Mouse (Mus musculus): ENCODE data around the gene Ak3. TPM values are rescaled to one million over a fixed set of nuclear protein-coding genes. Genes with fewer than 3 reads are reported as not detected.
A peak's percentile ranks its signal among the peaks of the same experiment; 100 is the strongest.

Ak3 gene
- total RNA-seq, 2 experiments from 2014 or later, result 146 to 153 TPM

DNA sequence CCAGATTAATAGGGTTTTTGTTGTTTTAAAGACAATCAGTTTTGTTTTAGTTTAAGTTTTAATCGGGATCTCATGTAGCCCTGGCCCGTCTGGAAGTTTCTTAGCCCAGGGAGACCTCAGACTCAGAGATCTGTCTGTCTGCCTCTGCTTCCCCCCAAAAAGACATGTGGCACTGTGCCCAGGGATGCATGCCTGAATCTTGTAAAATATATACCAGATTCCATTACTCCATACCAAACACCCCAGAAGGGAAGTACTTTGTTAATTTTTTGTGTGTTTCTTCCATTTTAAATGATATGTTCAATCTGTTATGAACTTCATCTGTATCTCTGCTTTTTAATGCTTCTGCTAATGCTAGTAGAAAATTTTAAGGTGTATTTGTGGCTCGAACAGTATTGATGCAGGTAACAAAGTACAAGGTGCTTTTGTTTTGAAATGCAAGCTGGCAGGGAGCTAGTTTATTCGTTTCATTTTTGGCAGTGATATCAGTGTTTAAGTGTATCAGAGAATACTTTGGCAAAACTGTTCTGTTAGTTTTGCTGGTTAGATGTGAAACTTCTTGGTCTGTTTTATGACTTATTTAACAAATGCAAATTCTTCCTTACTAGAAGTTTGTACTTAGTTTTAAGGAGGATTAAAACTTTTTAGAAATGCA is 49.7 kb downstream of the Ak3 start:
- no peak for DNase-seq (ENCODE audit: low spot score in 2 of 2)

DNA sequence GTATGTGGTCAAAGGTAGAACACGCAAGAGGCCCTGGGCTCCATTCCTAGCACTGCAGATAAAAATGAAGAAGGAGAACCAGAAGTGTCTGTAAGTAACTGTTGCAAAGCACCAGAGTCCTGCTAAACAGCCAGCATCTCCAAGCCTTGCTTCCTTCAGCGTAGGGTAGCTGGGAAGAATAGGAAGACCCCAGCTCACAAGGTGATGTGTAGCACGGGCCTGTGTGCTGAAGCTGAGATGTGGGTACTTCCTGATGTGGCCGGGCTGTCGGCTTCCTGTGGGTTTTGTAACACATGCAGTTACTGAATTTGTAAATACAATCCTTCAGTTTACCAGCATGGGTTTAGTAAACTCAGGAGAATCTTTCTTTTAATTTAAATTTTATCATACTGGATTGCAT is 52.4 kb downstream of the Ak3 start:
- DNase-seq (ENCODE audit: low spot score in 2 of 2), result no peak

GRCm38 (mm10) chr19:28994870-28995269 is 52.9 kb downstream of the Ak3 start:
- DNase-seq (ENCODE audit: low spot score in 2 of 2), result no peak

GRCm38 (mm10) chr19:28991391-28991790 is 56.4 kb downstream of the Ak3 start:
- no peak for DNase-seq (ENCODE audit: low spot score in 2 of 2)

DNA sequence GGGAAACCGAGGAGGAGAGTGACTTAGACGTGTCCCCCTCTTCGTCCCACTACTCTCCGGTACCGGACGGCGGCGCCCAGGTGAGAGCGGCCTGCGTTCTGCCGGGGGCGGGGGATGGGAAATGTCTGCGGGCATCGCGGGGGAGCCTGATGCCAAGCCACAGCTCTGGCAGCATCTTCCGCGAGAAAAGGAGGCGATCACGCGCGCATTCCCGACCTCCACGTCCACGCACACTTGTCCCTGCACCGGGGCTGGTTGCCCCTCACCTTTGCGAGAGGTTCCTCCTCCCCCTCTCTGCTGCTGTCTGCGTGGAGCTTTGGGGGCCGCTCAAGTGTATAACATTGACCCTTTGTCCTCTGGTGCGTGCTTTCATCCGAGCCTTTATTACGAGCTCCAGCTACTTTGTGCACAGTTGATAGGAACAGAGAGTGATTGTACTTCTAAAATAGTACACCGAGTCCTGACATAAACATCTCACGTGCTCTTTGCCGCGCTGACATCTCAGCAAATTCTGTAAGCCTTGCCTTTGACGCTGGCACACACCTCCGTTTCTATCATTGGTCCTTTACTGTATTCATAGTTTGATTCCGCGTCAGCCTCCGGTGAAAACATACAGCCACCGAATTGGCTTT is 57.1 kb downstream of the Ak3 start:
- no peak for DNase-seq (ENCODE audit: low spot score in 2 of 2)

- DNase-seq (ENCODE audit: low spot score in 2 of 2), result peak; percentile 96 to 97
These were observed 57.6 kb downstream of the Ak3 start, which contains the start of gene Cdc37l1 for GRCm38 (mm10) chr19:28990194-28990589. Cdc37l1 (plus strand) TSS chr19:28990352.

- DNase-seq (ENCODE audit: low spot score in 2 of 2), result no peak
These were observed 58.2 kb downstream of the Ak3 start for GRCm38 (mm10) chr19:28989515-28989914.

DNA sequence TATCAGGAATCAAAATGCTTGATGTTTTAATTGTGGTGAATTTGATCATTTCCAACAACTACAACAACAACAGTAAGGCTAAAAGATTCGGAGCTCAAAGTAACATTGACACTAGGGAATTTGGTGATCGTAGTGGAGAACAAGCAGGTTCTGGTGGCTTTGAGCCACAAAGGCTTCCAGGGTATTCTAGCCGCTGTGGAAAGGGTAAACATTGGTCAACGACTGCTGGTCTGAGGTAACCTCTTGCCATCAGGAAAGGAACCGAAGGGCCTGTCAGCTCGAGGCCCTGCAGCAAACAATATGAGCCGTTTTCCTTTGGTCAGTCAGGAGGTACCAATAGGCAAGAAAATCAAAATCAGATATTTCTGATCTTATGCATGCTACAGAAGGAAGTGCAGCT is 65.1 kb downstream of the Ak3 start:
- DNase-seq (ENCODE audit: low spot score in 2 of 2), result no peak

- DNase-seq (ENCODE audit: low spot score in 2 of 2), result peak; percentile 51 to 60
These were observed 72.7 kb downstream of the Ak3 start for GRCm38 (mm10) chr19:28974862-28975611.

Other genes starting within 250 kb of the Ak3 start
- gene Slc1a1, start 212.9 kb downstream of the Ak3 start, total RNA-seq (2021), result 1 to 10 TPM in 1 of 2 experiments, under 1 TPM in 1; 0.90 to 5.9 TPM
- gene Plpp6, start 84.0 kb downstream of the Ak3 start, total RNA-seq (2021), result 10 to 100 TPM; 22.7 to 26.9 TPM
- 1 to 10 TPM; 6.3 to 6.4 TPM for gene 4430402I18Rik, start 80.2 kb downstream of the Ak3 start, total RNA-seq (2021)
- 10 to 100 TPM; 44.8 to 46.0 TPM for gene Cdc37l1, start 57.6 kb downstream of the Ak3 start, total RNA-seq (2021)
- gene Rcl1, start 53.4 kb upstream of the Ak3 start, total RNA-seq (2021), result 10 to 100 TPM; 26.9 to 30.0 TPM
- 10 to 100 TPM; 25.6 to 25.9 TPM for gene Jak2, start 203.9 kb upstream of the Ak3 start, total RNA-seq (2021)

All from adrenal gland, postnatal 4 days (tissue).